Mouse (Mus musculus): Measurements from ENCODE around the gene Eml6. TPM values are rescaled to one million over a fixed set of nuclear protein-coding genes. Genes with fewer than 3 reads are reported as not detected.
"Not testable (repeated sequence)": the region's sequence is repeated elsewhere in the genome, so short reads cannot be mapped to it uniquely, and the experiment has no call there.

Gene Eml6
- polyA plus RNA-seq, 1 experiment from 2014 or later: 0.50 TPM

DNA sequence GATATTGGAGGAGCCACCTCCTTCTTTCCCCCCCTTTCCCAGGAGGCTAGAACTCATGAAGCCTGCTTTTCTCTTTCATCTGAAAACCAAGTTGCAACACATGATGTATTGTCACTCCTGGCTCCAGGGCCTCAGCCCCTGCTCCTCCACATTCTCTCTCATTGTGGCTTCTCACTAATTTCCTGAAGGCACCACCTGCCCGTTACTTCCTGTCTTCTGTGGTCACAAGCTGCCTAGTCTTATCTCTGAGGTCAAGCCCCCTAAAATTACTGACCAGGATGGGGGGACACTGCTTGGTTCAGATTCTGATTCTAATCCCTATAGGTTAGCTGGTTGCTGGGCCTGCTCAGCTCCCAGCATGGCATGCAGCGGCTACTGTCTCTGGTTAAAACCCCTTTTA is 251.1 kb downstream of the Eml6 start:
- WGBS: 59% methylated on average over 2 of the region's 2 CpGs
- no peaks in the 10 kb centered on the region for H3K27me3 ChIP-seq (ENCODE audit: low read depth, poor library complexity, severe bottlenecking)
- H3K36me3 ChIP-seq: no peaks in the 10 kb centered on the region
- no peak overlapping the region for H3K4me3 ChIP-seq
- H3K4me1 ChIP-seq: 0 out of 2 replicates have a peak, but pooled peaks cover 3% of the 10 kb centered on the region
- H3K9me3 ChIP-seq (replicated peaks): no peaks in the 10 kb centered on the region
- DNase-seq (ENCODE audit: low spot score): no peak
- H3K27ac ChIP-seq: no peak overlapping the region

DNA sequence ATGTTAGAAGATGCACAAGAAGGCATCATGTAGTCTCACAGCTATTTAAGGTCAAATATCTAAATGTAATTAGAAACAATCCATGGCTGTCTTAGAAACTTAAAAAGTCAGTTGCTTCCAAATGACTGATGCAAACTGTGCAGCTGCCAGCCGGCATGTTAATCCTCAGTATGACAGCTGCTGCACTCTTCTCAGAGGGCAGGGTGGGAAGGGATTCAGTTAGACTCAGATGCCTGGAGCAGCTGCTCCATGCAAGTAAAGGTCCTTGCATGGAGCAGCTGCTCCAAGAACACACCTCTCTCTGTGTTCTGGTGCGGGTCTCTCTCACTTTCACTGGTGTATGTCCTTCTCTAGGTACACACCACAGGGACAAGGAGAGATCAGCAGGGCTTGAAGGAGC is 251.5 kb downstream of the Eml6 start:
- Histone ChIP-seq H3K27ac (no peak overlapping the region), H3K36me3 (no peaks in the 10 kb centered on the region), H3K4me1 (0 out of 2 replicates have a peak, but pooled peaks cover 3% of the 10 kb centered on the region), H3K4me3 (no peak overlapping the region), H3K27me3 (ENCODE audit: low read depth, poor library complexity, severe bottlenecking) (no peaks in the 10 kb centered on the region), H3K9me3 (replicated peaks) (no peaks in the 10 kb centered on the region)
- DNase-seq (ENCODE audit: low spot score): no peak
- 50% methylated on average over 2 of the region's 2 CpGs for WGBS

DNA sequence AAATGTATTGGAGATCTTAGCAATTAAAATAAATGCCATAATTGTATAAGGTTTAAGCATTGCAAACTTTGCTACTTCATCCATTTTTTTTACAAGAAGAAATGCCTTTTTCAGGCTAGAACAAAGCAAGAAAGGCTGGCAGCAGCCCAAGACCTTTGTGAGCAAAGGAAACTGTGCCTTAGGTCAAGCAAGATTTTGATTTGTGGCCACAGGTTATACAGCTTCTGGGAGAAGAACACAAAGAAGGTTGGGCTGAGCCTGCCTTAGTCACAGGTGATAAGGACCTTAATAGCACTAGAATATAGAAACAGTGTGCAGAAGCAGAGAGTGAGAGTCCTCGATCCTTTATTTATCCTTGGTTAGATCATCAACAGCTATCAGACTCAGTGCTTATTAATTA is 253.6 kb downstream of the Eml6 start:
- WGBS: 88% methylated on average over 1 of the region's 1 CpGs
- no peaks in the 10 kb centered on the region for H3K36me3 ChIP-seq
- H3K9me3 ChIP-seq (replicated peaks): no peaks in the 10 kb centered on the region
- H3K27me3 ChIP-seq (ENCODE audit: low read depth, poor library complexity, severe bottlenecking): no peaks in the 10 kb centered on the region
- no peak for DNase-seq (ENCODE audit: low spot score)
- 0 out of 2 replicates have a peak, but pooled peaks cover 3% of the 10 kb centered on the region for H3K4me1 ChIP-seq
- no peak overlapping the region for H3K4me3 ChIP-seq
- H3K27ac ChIP-seq: no peak overlapping the region

DNA sequence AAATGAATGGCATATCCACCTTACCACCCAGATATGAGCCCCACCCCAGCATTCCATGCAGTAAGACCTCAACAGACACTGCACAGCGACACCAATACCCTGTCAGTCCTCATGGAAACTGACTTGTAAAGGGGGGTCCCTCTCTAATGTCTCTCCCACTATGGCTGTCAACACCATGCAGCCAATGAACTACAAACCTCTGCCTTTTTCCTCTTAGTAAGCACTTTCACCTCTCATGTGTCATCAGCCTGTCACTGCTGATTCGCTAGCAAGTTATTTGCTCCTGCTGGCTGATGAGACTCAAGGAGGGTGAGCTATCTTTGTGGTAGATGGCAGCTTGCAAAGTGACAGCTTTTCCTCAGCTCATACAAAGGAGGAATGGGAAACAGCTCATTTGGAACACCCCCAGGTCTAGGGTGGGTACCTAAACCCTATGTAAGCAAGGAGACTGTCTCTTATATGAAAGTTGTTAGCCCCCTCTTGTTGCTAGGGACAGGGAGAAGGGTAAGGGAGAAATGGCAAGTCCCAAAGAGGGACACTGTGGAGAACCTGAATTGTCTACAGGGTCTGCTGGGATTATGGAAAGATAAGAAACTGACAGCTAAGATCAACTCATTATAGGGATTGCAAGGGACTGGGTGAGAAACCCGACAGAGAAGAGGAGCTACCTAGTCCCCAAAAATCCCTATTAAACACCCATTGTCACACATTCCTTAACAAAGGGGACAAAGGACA is 255.0 kb downstream of the Eml6 start:
- H3K9me3 ChIP-seq (replicated peaks): no peaks in the 10 kb centered on the region
- no peak for DNase-seq (ENCODE audit: low spot score)
- 0 out of 2 replicates have a peak, but pooled peaks cover 3% of the 10 kb centered on the region for H3K4me1 ChIP-seq
- no peak overlapping the region for H3K27ac ChIP-seq
- no peaks in the 10 kb centered on the region for H3K27me3 ChIP-seq (ENCODE audit: low read depth, poor library complexity, severe bottlenecking)
- WGBS: 70% methylated on average over 3 of the region's 3 CpGs
- H3K4me3 ChIP-seq: no peak overlapping the region
- no peaks in the 10 kb centered on the region for H3K36me3 ChIP-seq

DNA sequence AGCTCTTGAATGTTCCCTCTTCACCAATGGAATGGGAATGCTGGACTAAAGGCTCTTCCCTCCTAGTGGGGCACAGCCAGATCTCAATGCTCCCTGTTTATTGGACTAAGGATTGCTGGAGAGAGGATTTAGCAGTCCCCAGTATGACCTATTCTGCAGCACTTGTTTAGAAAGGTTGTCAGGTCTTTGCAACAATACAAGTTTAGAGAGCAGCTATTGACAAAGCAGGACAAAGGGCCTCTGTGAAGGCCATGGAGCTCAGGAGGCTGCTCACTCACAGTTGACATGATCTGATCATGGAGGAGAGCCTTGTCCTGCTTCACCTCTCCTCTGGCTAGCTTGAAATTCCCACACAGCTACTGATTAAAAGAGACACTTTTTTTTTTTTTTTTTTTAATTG is 257.3 kb downstream of the Eml6 start:
- Histone ChIP-seq H3K36me3 (no peaks in the 10 kb centered on the region), H3K27me3 (ENCODE audit: low read depth, poor library complexity, severe bottlenecking) (no peaks in the 10 kb centered on the region), H3K4me1 (no peaks in the 10 kb centered on the region), H3K4me3 (no peak overlapping the region), H3K9me3 (replicated peaks) (no peaks in the 10 kb centered on the region), H3K27ac (no peak overlapping the region)
- no peak for DNase-seq (ENCODE audit: low spot score)

DNA sequence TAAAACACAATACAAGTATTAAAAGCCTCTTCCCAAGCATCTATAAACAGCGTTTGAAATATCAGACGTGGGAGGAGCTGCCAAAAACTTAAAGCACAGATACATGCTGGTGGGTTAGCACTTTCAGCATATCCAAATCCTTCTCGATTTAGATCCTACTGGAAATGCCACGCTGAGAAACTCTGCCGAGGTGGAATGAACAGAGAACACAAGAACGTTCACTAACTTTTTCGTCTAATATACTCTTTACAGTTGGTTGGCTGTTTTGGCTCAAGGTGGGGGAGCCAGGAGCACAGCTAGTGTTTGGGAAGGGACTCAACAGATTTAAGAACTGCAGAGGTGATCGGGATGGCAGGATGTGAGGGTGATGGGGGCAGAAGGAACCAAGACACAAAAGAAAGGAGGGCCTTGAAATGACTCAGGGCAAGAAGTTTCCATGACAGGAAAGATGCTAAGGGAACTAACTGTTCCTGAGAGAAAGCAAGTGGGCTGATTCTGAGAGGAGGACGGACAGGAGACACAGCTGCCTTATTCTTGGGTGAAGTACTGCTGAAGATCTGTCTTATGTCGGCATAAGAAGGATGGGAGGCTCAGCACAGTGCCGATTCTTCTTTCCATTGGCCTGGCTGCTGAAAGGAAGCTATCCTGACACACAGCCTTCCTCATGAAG is 259.4 kb downstream of the Eml6 start:
- DNase-seq (ENCODE audit: low spot score): no peak
- H3K27ac ChIP-seq: no peak overlapping the region
- H3K4me3 ChIP-seq: no peak overlapping the region
- no peaks in the 10 kb centered on the region for H3K36me3 ChIP-seq
- H3K9me3 ChIP-seq (replicated peaks): no peaks in the 10 kb centered on the region
- 83% methylated on average over 11 of the region's 11 CpGs for WGBS
- no peaks in the 10 kb centered on the region for H3K27me3 ChIP-seq (ENCODE audit: low read depth, poor library complexity, severe bottlenecking)
- H3K4me1 ChIP-seq: no peaks in the 10 kb centered on the region

DNA sequence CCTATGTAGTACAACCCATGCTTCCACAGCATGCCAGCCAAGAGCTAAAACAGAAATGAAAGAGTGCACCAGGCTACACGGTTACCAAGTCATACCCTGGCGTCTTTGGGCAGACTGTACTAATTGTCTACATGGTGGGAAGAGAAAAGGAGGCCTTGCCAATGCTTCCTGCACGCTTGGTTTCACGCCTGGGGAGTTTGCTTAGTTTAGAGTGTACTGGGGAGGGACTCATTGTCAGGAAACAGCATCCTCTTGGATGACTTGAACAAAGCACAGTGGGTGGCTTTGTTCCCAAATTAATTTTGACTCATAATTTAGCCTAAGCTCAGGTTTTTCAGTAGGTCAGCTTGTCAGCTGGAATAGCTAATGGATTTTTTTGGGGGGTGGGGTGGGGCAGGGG is 260.8 kb downstream of the Eml6 start:
- H3K36me3 ChIP-seq: no peaks in the 10 kb centered on the region
- H3K4me1 ChIP-seq: no peaks in the 10 kb centered on the region
- no peak overlapping the region for H3K4me3 ChIP-seq
- H3K9me3 ChIP-seq (replicated peaks): no peaks in the 10 kb centered on the region
- H3K27me3 ChIP-seq (ENCODE audit: low read depth, poor library complexity, severe bottlenecking): no peaks in the 10 kb centered on the region
- DNase-seq (ENCODE audit: low spot score): no peak
- 82% methylated on average over 4 of the region's 4 CpGs for WGBS
- no peak overlapping the region for H3K27ac ChIP-seq

DNA sequence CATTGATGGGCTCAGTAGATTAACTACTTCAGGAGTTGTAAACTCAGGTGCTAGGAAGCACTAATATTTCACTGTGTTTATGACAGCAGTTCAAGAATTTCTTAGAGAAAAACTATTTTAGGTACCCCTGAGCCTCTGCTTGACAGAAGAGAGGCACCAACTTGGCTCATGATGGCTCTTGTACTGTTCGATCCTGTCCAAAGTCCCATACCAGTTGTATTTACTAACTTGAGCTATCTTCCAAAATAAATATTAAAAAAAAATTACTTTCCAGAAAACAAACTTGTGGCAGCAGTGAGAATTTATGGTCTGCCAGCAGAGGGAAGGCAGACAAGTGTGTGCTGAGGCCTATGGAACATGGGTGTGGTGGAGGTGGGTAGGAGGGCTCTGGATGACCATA is 263.1 kb downstream of the Eml6 start:
- H3K27me3 ChIP-seq (ENCODE audit: low read depth, poor library complexity, severe bottlenecking): no peaks in the 10 kb centered on the region
- no peak overlapping the region for H3K4me3 ChIP-seq
- H3K9me3 ChIP-seq (replicated peaks): no peaks in the 10 kb centered on the region
- H3K36me3 ChIP-seq: no peaks in the 10 kb centered on the region
- WGBS: 98% methylated on average over 1 of the region's 1 CpGs
- H3K27ac ChIP-seq: no peak overlapping the region
- DNase-seq (ENCODE audit: low spot score): no peak
- H3K4me1 ChIP-seq: no peaks in the 10 kb centered on the region

DNA sequence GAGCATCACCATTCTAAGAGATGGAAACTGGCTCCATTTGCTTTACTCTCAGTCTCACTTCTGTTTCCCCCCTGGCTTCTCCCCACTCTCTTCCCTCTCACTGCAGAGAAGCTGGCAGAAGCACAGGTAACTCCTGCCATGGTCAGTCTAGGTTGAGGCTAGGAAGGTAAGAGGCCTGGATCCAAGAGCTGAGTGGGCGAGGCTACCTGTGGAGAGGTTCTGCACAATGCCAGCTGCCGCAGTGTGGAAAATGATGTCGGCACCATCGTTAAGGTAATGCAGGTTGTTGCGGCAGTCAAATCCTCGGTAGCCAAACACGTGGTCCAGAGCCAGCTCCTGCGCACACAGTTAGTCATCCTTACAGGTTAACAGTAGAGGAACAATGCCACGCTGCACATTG is 264.4 kb downstream of the Eml6 start:
- no peaks in the 10 kb centered on the region for H3K36me3 ChIP-seq
- no peak overlapping the region for H3K27ac ChIP-seq
- 96% methylated on average over 9 of the region's 9 CpGs for WGBS
- no peak for DNase-seq (ENCODE audit: low spot score)
- H3K4me3 ChIP-seq: no peak overlapping the region
- H3K27me3 ChIP-seq (ENCODE audit: low read depth, poor library complexity, severe bottlenecking): no peaks in the 10 kb centered on the region
- no peaks in the 10 kb centered on the region for H3K4me1 ChIP-seq
- H3K9me3 ChIP-seq (replicated peaks): no peaks in the 10 kb centered on the region

DNA sequence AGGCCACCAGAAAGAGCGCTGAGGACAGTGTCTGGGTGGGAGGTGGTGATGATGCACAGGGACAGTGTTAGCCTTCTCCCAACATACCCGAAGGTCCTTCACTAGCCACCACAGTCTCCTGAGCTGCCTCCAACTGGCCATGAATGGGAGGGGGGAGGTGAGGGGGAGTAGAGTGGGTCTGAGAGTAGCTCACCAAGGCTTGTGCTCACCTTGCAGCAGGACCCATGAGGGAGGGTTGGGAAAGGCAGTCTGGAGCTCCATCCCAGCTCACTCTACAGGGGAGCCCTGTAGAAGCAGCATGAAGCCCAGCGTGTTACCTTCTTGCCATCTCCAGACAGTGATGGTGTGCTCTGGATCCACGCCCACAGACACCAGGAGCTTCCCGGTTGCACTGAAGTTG is 267.2 kb downstream of the Eml6 start:
- Histone ChIP-seq H3K4me1 (no peaks in the 10 kb centered on the region), H3K27me3 (ENCODE audit: low read depth, poor library complexity, severe bottlenecking) (no peaks in the 10 kb centered on the region), H3K27ac (no peak overlapping the region), H3K36me3 (no peaks in the 10 kb centered on the region), H3K9me3 (replicated peaks) (no peaks in the 10 kb centered on the region), H3K4me3 (no peak overlapping the region)
- no peak for DNase-seq (ENCODE audit: low spot score)
- WGBS: 89% methylated on average over 5 of the region's 5 CpGs

DNA sequence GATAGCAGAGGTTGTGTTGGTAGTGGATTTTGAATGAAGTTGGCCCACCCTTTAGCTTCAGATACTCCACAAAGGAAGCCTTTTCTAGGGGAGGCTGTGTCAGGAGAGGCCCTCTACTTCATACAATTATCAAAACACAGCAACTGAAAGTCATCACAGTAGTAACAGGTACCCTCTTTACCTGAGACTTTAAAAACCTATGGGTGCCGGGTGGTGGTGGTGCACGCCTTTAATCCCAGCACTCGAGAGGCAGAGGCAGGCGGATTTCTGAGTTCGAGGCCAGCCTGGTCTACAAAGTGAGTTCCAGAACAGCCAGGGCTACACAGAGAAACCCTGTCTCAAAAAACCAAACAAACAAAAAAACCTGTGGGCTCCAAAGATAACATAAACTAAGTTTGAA is 269.8 kb downstream of the Eml6 start:
- H3K9me3 ChIP-seq (replicated peaks); H3K4me1 ChIP-seq; H3K27ac ChIP-seq; H3K36me3 ChIP-seq; H3K27me3 ChIP-seq (ENCODE audit: low read depth, poor library complexity, severe bottlenecking); DNase-seq (ENCODE audit: low spot score); H3K4me3 ChIP-seq: not testable (repeated sequence)
- 97% methylated on average over 5 of the region's 5 CpGs for WGBS

DNA sequence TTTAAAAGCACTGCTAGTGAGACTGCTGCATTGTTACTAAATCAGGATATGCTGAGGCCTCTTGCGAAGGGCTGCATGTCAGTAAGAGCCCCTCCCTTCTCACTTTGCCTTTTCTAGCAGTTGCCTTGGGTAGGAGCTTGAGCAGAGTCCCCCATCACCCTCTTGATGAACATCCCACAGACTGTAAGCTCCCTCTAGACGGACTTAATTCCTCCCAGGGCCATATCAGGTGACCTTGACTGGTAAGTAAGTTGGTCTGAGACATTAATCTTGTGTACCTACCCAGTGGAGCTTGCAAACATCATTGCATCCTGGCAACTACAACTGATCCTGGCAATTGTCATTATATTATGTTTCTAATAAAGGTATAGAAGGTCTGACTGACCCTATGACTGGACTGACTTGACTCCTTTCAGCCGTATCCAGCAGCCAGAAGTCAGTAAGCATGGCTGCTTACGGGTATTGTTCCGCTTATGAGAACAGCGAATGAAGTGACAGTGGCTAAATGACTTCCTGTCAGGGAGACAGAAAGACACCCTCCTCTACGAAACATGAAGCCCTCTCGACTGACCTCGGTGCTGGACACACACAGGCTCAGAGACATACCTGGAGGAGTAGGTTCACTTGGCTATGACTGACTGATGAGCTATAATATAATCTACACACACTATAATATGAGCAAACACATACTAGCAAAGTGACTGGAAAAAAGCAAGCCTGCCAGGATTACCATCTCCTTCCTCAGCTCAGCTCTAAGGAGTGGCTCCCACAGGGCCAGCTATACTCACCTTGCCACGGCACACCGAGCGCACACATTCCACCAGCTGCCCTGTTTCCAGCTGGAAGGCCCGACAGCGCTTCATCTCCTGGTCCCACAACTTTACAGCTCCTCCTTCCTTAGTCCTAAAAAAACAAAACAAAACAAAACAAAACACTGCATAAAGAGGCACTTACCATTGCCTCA is 273.9 kb downstream of the Eml6 start:
- no peaks in the 10 kb centered on the region for H3K4me1 ChIP-seq
- H3K9me3 ChIP-seq (replicated peaks): no peaks in the 10 kb centered on the region
- 82% methylated on average over 14 of the region's 14 CpGs for WGBS
- DNase-seq (ENCODE audit: low spot score): no peak
- H3K27ac ChIP-seq: no peak overlapping the region
- no peaks in the 10 kb centered on the region for H3K27me3 ChIP-seq (ENCODE audit: low read depth, poor library complexity, severe bottlenecking)
- H3K36me3 ChIP-seq: peaks cover 15% of the 10 kb centered on the region
- H3K4me3 ChIP-seq: no peak overlapping the region

DNA sequence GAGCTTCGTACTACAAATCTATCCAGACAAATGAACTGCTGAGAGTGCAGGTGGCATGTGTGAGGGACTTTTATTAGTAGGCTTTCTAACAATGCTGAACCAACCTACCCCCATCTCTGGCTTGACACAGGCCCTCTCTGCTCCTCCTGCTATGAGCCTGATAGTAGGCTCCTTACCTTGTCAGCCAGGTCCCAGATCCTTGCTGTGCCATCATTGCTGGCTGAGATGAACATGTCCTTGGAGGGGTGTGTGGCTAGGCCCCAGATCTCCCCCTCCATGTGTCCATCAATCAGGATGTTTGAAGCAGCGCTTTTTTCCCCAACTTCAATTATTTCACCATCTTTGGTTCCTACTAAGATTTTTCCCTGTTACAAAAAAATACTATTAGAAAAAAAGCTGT is 274.8 kb downstream of the Eml6 start:
- H3K4me3 ChIP-seq: no peak overlapping the region
- WGBS: 91% methylated on average over 2 of the region's 2 CpGs
- H3K27me3 ChIP-seq (ENCODE audit: low read depth, poor library complexity, severe bottlenecking): no peaks in the 10 kb centered on the region
- no peak overlapping the region for H3K27ac ChIP-seq
- H3K9me3 ChIP-seq (replicated peaks): no peaks in the 10 kb centered on the region
- no peak for DNase-seq (ENCODE audit: low spot score)
- H3K4me1 ChIP-seq: no peaks in the 10 kb centered on the region
- peaks cover 25% of the 10 kb centered on the region for H3K36me3 ChIP-seq
